Mouse (Mus musculus): ENCODE results near the gene Lrch1. TPM values are rescaled to one million over a fixed set of nuclear protein-coding genes. Genes with fewer than 3 reads are reported as not detected.

The Lrch1 gene
- total RNA-seq, 2 experiments from 2014 or later = 20.7 to 25.4 TPM

- intact Hi-C loops (cut with DNase I) = no loop called here
Measured at GRCm38 (mm10) chr14:74784243-74784934, 163.3 kb downstream of the Lrch1 start.

DNA sequence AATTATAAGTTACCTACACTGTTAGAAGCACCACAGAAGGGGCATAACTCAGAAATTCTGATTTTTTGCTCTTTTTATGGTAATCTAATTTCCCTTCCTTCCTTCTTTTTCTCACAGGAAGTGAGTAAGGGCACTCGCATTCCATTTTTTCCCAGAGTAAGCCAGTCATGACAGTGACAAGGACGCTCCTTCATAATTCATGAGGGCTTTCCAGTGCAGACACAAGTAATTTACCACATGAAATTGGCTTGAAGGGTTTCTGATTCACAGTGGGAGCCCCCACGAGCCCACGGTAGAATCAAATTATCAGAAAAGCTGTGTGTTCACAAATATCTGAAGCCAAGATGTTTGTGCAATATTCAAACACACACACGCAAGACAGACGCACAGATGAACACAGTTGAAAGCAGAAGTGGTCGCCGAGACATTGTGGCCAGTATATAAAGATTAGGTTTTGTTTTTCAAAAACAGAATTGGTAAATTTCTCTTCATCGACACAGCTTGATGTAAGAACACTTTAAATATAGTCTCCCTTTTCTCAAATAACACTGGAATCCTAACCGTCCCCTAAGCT, 173.5 kb downstream of the Lrch1 start:
- DNase-seq (ENCODE audit: low spot score in 2 of 2) = no peak
- intact Hi-C loops (cut with DNase I) = no loop called here

More at GRCm38 (mm10) chr14:74784243-74784934, 163.3 kb downstream of the Lrch1 start:
- no peak for DNase-seq (ENCODE audit: low spot score in 2 of 2)

GRCm38 (mm10) chr14:74767892-74768291, 179.8 kb downstream of the Lrch1 start:
- intact Hi-C loops (cut with DNase I) = no loop called here
- peak in 1 of 2 experiments; percentile 10 for DNase-seq (ENCODE audit: low spot score in 2 of 2)

DNA sequence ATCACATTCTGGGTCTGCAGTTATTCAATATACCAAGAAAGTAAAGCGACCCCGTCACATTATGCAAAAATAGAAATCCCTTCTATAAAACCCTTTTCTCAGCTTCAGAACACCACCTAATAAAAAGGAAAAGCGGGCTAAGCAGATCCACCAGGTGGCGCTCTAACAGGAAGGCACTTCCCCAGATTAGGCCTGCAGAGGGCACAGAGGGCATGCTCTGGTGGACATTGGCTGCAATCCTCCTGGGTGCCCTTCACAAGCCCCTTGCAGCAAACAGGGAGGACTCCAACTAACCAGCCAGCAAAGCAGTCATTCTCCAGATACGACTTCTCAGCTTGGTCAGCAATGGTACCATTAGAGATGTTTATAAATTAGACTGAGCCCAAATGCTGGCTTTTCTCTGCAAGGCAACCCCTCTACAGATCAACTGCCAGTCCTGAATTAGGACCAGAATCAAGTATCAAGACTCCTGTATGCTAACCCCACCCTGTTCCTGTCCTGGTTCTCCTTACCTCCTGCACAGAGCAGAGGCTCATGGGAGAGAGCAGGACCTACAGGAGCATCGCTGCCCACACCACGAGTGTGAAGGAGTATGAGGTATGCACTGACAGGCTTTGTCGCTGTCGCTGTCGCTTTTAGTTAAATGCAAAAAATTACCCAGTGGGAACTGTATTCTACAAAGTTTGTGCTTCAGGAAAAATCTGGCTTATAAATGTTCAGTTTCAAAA, 183.3 kb downstream of the Lrch1 start:
- peak; percentile 40 to 67 for DNase-seq (ENCODE audit: low spot score in 2 of 2)
- intact Hi-C loops (cut with DNase I) = loop anchor here (2.0 kb wide), 2 partner anchors 184 to 226 kb away; no protein-coding TSS in a partner anchor

GRCm38 (mm10) chr14:74736850-74737249, 210.8 kb downstream of the Lrch1 start:
- no peak for DNase-seq (ENCODE audit: low spot score in 2 of 2)
- intact Hi-C loops (cut with DNase I) = no loop called here

GRCm38 (mm10) chr14:74735471-74735870, 212.2 kb downstream of the Lrch1 start:
- intact Hi-C loops (cut with DNase I) = no loop called here
- DNase-seq (ENCODE audit: low spot score in 2 of 2) = no peak

DNA sequence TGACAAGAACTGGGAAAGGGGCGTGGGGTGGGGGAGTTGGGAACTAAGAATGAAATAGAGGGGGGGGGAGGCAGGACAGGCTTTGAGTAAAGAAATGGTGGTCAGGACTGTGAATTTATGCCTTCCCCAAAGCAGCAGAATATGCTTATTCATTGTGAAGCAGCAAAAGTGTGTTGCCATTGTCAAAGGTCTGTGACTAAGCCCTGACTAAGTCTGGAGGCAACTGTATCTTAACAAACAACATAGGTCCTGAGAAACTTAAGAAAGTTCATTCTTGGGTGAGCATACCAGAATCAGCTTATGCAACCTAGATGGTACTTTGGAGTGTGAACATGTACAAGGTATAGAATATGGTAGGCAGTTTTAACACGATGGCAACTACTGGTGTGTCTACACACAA, 214.3 kb downstream of the Lrch1 start:
- DNase-seq (ENCODE audit: low spot score in 2 of 2) = no peak
- intact Hi-C loops (cut with DNase I) = no loop called here

GRCm38 (mm10) chr14:74732079-74732783, 215.4 kb downstream of the Lrch1 start, which contains the start of gene Esd:
TSS of gene Esd (plus strand) at chr14:74732297.
- intact Hi-C loops (cut with DNase I) = no loop called here
- peak; percentile 78 to 85 for DNase-seq (ENCODE audit: low spot score in 2 of 2)

GRCm38 (mm10) chr14:74731221-74732078, 216.2 kb downstream of the Lrch1 start:
- intact Hi-C loops (cut with DNase I) = no loop called here
- DNase-seq (ENCODE audit: low spot score in 2 of 2) = no peak

GRCm38 (mm10) chr14:74723541-74723940, 224.1 kb downstream of the Lrch1 start:
- no peak for DNase-seq (ENCODE audit: low spot score in 2 of 2)
- intact Hi-C loops (cut with DNase I) = no loop called here

DNA sequence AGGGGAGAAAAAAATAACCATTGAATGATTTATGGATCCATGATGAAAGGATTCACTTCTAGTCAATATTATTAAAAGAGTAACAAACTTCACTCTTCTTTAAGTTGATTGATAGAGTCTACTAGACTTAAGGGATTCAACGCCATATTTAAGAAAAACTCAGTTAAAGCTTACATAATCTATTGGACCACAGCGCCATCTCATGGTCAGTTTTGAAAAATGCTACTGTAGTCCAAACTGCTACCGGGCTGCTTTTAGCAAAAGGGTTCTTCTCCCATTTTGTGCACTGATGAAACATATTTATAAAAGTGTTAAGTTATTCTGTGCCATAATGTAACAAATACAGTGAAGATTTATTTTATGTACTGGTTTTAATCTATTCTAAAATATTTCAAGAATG, 238.6 kb downstream of the Lrch1 start:
- peak; percentile 66 to 73 for DNase-seq (ENCODE audit: low spot score in 2 of 2)
- intact Hi-C loops (cut with DNase I) = loop anchor here (5.0 to 10.0 kb wide), 2 partner anchors 1004 to 1187 kb away; no protein-coding TSS in a partner anchor

Other genes with a start within 250 kb of the Lrch1 start
- gene Esd, start 215.6 kb downstream of the Lrch1 start, total RNA-seq (2021) = 10 to 100 TPM; 78.4 to 81.2 TPM
- gene Rubcnl, start 68.2 kb upstream of the Lrch1 start, total RNA-seq (2021) = 1 to 10 TPM; 1.3 to 1.5 TPM
- under 1 TPM in 1 of 2 experiments, not detected in 1; 0.18 TPM for gene Lrrc63, start 183.0 kb upstream of the Lrch1 start, total RNA-seq (2021)
- 1 to 10 TPM; 8.5 to 8.7 TPM for gene Lcp1, start 183.2 kb upstream of the Lrch1 start, total RNA-seq (2021)

Measured in left cerebral cortex, postnatal 14 days (tissue).